Mouse (Mus musculus) embryo, embryonic 10 days (tissue): ENCODE measurements at regions not wholly inside any gene's neighbourhood (a gene's known extent, or its start where the extent isn't known, plus 50 kb on each side); places are given as distances from the start of the nearest gene placed in this dataset.

Experiments used
- DNase-seq: peaks from one replicate; pipeline ENCODE4 v3.0.0-alpha.2; 2015; ENCODE audit warnings: low spot score

DNA sequence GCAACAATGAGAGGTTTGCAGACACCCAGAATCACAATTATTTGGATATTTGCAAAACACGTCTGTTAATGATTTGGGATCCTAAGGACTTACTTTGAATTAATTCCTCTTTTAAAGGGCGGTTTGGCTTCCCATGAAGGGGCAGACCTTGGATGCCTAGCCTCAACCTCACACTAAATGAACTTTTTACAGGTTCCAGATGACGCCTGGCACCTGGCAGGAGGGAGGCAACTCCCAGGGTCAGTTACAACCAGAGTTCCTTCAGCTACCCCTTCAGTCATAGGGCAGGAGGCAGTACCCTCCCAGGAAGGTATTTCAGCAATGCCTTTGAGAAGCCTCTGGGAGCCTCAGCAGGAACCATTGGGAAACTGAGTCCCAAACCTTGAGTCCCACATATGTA, 57.9 kb upstream of the Stx18 start:
- no peak for DNase-seq

DNA sequence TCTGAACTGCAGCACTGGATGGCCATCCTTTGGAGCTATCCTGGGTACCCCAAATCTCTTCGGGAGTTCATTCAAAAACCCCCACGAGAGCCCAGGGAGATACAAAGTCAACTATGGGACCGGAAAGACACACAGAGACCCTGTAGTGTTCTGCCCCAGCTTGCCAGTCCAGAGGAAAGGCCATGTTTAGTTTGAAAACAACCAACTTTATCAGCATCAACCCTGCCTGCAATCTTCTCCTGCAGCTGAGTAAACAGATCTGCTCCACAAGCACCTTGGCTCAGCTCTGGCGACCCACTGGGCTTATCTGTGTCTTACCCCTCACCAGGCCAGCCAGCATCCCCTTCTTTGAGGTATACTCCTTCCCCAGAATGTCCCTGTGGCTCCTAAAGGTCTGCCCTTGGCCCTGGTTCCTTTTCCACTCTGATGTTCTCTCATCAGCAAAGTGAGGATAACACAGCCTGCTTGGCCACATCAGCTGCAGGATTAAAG, 61.6 kb upstream of the Stx18 start:
- no peak for DNase-seq

- no peak for DNase-seq
Observed at GRCm38 (mm10) chr5:37972980-37973545, 65.5 kb upstream of the Stx18 start.

DNA sequence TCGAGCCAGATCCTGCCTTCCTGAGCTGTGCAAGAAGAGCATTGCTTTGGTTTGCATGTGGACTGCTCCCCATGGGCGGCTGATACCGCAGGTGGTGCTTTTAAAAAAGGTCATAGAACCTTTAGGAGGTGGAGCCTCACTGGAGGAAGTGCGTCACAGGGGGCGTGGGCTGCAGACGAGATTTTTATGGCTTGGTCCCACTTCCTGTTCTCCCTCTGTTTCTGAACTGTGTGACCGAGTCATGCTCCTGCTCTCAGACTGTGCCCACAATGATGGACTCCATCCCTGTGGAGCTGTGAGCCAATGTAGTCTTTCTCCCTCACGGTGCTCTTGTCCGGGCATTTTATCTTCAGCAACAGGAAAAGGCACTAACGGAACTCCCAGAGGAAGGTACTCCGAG, 66.8 kb upstream of the Stx18 start:
- DNase-seq = no peak

DNA sequence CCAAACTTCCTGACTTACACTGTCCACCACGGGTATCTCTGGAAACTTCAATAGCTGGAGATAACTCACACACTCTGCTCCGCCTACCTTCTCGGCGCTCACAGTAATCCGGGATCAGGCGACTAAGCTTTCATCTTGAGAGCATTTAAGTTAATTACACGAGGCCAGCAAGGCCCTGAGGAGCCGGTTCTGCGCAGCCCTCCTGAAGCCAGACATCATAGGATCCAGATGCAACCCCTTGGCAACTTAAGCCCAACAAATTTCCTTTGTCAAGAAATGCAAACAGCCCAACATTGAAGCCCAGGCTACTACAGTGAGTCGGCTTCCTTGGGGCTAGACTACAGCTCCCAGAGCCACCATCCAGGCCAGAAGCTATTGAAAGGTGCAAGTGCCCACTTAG, 69.9 kb upstream of the Stx18 start:
- DNase-seq = peak; percentile 68

DNA sequence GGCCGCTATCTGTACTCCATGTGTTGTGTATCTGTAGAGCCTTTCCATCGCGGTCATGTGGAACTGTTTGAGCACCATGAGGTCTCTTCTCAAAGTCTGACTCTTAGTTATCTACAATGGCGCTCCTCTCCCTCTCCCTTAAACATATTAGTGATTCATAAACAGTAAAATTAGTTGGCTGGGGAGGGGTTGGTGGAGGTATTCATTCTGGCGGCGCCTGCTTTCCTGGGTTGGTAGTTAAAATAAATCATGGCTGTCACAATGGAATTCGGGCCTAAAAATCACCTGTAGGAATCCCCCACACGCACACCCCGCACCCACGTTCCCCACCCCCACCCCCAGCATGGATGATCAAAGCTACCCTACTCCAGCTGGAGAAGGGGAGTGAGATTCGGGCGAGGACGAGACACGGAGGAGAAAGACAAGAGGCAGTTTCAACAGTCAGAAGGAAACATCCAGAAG, 70.6 kb upstream of the Stx18 start:
- DNase-seq = peak; percentile 80

GRCm38 (mm10) chr5:37967106-37967913, 71.2 kb upstream of the Stx18 start:
- no peak for DNase-seq

DNA sequence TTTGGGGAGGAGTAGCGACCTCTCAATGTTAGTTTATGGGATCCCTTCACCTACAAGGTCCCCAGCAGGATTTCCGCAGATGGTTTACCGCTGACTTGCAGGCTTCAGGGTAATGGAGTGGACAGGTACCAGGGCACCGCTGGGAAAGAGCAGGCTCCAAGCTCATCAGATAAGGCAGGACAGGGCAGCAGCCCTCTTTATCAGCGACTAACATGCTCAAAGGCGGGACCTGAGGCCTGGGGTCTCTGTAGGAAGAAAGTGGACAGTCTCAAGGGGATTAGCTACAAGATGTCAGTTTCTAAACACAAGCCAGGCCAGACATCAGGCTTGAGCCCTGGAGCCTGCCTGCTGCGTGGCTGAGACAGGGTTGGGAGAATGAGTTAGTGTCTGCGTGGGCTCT, 74.9 kb upstream of the Stx18 start:
- peak; percentile 48 for DNase-seq

DNA sequence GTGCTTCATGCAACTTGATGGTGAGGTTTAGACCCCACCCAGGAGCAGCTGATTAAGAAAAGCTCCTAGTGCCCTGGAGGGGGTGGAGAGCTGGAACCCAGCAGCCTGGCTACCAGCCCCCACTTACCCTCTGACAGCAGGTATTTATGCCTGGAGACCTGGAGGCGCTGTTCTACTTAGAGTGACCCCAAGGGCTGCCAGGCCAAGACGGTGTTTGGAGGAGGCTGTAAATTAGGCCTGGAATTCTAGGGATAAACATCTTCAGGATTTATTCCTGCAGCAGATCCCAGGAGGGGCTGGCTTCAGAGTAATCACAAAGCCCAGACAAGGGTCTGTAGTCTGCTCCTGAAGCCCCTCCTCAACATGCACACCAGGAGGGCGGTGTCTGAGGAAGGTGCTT, 76.0 kb upstream of the Stx18 start:
- peak; percentile 52 for DNase-seq

- no peak for DNase-seq
Observed at GRCm38 (mm10) chr5:37960216-37960615, 78.3 kb upstream of the Stx18 start.

DNA sequence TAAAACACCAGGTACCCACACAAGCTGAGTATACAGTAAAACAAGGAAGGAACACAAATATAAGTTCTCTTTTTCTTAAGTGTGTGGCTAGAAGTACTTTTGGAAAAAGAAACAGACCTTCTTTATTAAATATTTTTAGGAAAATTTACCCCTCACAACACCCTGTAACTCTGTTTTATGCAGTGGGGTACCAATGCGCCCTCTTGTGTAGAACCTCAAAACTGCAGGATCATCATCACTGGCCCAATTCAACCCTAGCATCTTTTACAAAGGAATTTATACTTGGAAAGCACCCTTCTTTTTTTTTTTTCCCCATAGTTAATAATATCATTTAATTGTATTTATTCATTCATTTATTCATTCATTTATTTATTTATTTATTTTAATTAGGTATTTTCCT, 86.4 kb upstream of the Stx18 start:
- DNase-seq = peak; percentile 66

DNA sequence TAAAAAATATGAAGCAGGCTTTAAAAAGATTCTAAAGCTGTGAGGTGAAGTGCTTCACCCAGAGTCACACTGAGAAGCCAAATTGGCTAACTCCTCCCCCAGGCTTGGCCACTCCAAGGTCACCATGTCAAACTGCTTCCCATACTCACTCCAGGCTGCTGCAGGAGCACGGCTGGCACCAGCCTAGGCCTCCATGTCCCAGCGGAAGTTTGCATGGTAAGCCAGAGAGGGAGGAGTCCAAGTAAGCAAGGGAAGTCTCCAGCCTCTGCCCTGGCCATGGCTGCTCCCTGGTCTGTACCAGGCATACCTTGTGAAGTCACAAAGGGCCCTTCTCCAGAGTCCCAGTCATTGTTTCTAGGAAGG, 105.8 kb upstream of the Stx18 start:
- no peak for DNase-seq

DNA sequence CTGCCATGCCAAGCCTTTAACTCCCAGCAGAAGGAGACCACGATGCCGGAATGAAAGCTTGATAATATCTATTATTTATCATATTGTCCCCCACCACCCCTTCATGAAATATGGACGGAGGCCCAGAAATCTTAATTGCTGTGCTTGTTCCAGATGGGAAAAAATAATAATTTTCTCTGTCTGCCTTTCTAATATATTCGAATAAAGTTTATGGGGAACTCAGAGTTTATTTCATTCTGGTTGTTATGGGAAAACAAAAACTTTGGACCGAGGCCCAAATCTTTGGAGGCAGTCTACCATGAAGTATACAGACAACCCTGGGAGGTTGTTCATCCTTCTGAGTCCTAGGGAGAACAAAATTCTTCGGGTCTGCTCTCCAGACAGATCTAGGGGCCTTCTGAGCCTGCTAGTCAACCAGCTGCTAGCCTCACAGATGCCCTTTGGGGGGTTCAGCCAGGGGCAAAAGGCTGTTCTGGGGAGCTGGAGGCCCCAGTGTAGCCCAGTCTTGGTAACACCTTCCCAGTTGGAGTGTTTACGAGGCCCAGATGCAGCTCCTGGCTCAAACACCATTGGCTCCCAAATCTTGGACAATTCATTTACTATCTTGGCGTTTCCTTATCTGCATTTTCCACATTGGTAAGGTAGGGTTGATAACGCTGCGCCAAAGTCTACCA, 106.3 kb upstream of the Stx18 start:
- no peak for DNase-seq

GRCm38 (mm10) chr5:37920481-37920880, 96.1 kb upstream of the Msx1 start:
- no peak for DNase-seq

GRCm38 (mm10) chr5:37919102-37919501, 94.7 kb upstream of the Msx1 start:
- no peak for DNase-seq

- peak; percentile 64 for DNase-seq
Observed at GRCm38 (mm10) chr5:37918001-37918707, 93.8 kb upstream of the Msx1 start.

GRCm38 (mm10) chr5:37917161-37917560, 92.8 kb upstream of the Msx1 start:
- peak; percentile 18 for DNase-seq

- peak; percentile 67 for DNase-seq
Observed at GRCm38 (mm10) chr5:37904683-37905352, 80.4 kb upstream of the Msx1 start.

GRCm38 (mm10) chr5:37903861-37904260, 79.5 kb upstream of the Msx1 start:
- DNase-seq = no peak

- no peak for DNase-seq
Observed at GRCm38 (mm10) chr5:37902741-37903140, 78.4 kb upstream of the Msx1 start.

GRCm38 (mm10) chr5:37901861-37902291, 77.5 kb upstream of the Msx1 start:
- DNase-seq = peak; percentile 36
